Mouse (Mus musculus) granulocyte monocyte progenitor cell, adult 5-6 weeks (primary cell): Measurements from ENCODE around the gene Wwox. TPM values are rescaled to one million over a fixed set of nuclear protein-coding genes. Genes with fewer than 3 reads are reported as not detected.

Experiments
- ATAC-seq: replicated peaks from 2 replicates; pipeline ENCODE4 v1.8.0; 2016; ENCODE audit warnings: mild to moderate bottlenecking, moderate TSS enrichment, inconsistent platforms; ENCODE audit not compliant: poor library complexity, severe bottlenecking
- total RNA-seq, 2 experiments: library from RNA; stranded (forward) in 1 of 2; stranded (reverse) in 1 of 2; fragments of 200-712, 200-1000 nt in 1 of 2; fragments of >200 nt in 1 of 2; fragmentation: Nextera tagmentation in 1 of 2; gene quantifications; 2 replicates each; pipeline ENCODE4 v1.2.3; 2014 to 2017

The Wwox gene
- total RNA-seq, 2 experiments from 2014 or later, result 13.6 to 25.5 TPM

- no peak for ATAC-seq
Observed at GRCm38 (mm10) chr8:115336361-115336760, 896.9 kb downstream of the Wwox start.

DNA sequence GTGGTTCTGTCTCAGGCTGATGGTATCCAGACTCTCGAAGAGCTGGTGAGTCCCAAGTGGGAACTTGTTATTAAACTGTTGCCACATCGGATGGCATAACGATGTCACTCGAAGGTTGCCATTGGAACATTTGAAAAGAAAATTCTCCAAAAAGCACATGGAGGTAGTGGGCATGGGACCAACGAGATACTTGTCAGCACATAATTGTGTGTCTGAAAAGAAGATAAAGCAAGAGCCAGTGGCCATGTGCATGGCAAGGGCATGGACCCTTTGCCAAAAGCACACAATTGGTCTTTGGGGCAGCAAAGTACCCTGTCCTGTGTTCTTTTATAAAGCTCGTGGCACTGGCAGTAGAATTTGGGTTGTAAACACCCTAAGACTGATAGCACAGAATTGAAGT is 909.2 kb downstream of the Wwox start:
- no peak for ATAC-seq

DNA sequence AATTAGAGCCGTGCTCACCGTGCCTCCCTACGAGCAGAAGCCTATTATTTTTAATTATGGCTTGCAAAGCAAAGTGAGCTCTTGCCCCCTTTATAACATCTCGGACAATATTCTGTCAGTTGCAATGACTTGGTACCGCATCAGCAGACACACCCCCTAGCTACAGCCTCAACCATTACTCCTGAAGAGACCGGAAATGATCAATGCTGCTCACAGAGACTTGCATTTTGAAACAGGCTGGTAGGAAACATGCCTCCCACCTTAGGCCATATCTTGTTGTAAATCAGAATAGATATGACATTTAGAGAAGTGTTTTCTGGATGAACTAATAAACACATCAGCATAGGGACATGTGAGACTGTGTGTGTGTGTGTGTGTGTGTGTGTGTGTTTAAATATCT is 911.3 kb downstream of the Wwox start:
- no peak for ATAC-seq

- ATAC-seq, result no peak
Observed at GRCm38 (mm10) chr8:115357663-115358335, 918.3 kb downstream of the Wwox start.

GRCm38 (mm10) chr8:115358481-115358880 is 919.0 kb downstream of the Wwox start:
- ATAC-seq, result no peak

GRCm38 (mm10) chr8:115359701-115360100 is 920.2 kb downstream of the Wwox start:
- ATAC-seq, result no peak

- no peak for ATAC-seq
Observed at GRCm38 (mm10) chr8:115362518-115362917, 923.1 kb downstream of the Wwox start.

DNA sequence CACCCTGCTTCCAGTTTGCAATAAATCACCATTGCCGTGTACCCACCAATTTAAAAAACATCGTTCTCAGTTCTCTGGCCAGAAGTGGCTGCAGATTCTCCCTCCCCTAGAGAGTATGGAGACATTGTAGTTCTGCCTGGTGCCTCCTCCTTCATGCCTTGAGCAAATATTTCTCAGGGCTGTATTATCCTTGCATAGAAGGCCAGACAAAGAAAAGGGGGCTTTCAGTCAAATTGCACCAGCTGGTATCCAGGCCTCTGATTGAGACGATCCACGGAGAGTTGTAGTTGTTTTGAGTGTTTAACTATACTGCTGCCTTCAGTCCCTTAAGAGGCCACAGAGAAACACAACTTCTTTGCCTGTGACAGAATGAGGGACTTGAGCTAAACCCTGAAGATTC is 935.5 kb downstream of the Wwox start:
- no peak for ATAC-seq

GRCm38 (mm10) chr8:115375361-115376047 is 936.0 kb downstream of the Wwox start:
- no peak for ATAC-seq

- ATAC-seq, result no peak
Observed at GRCm38 (mm10) chr8:115377321-115377720, 937.9 kb downstream of the Wwox start.

GRCm38 (mm10) chr8:115380017-115380416 is 940.6 kb downstream of the Wwox start:
- no peak for ATAC-seq

- ATAC-seq, result no peak
Observed at GRCm38 (mm10) chr8:115390921-115391504, 951.6 kb downstream of the Wwox start.

DNA sequence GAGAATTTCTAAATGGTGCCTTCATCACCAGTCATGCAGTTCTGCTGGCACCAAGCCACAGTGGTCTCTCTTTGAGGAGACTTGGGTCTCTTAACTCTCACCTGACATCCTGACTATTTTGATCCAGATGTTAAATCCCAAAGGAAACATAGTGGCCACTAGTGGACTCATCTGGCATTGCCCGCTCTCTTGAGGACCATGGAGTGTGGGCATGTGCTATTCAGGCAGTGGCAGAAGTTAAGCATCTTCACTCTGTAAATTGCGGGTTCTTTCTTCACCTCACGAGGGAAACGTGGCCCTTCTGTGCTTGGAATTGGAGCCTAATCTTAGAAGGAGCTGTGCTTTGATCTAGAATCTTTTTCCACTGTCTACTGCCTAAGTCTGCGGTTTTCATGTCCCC is 956.4 kb downstream of the Wwox start:
- ATAC-seq, result no peak

DNA sequence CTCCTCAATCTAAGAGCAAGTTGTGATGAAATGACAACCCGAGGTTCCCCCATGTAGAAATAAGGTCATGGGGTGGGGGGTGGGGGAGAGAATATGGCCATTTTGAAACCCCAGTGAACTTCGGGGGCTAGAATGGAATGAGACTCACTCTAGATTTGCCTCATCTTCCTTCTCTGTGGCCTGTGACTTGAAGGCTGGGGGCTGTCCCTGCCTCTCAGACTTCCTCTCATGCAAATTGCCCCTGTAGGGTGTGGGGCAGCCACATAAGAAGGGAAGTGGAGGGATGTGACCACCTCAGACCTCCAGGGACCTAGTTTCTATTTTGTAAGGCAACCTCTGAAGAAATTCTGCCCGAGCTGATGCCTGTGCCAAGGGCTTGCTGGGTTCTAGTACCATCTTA is 958.5 kb downstream of the Wwox start:
- peak; percentile 98 for ATAC-seq

DNA sequence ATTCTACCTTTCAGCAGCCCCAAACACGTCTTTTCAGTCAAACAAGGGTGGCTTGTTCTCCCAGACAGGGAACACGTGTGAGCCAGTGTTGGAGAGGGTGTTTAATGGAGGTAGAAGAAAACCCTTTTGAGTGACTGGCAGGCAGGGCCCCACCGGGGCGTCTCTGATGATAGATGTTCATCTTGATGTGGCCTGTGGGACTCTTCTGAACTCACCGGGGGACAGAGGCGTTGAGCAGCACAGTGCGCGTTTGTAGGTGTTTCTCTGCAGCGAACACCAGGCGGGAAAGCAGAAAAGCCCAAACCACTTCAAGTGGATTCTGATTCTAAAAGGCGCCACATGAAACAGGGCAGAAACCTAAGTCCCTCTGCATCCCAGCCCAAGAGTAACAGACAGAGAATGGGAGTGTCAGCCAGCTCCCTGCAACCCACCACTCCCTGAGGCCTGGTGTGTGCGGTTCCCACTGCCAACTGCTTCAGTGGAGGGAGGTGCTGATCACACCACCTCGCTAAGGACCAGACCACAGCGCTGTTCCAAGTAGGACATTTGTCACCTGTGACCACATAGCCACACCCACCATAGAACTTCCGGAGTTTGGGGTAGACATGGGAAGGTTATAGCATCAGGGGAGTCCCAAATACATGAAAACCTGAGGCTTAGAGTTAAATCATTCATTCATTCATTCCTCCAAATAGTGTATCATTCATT is 960.7 kb downstream of the Wwox start:
- ATAC-seq, result no peak

Other genes starting within 250 kb of the Wwox start
- not detected in 2 replicates for gene Vat1l, start 234.0 kb upstream of the Wwox start, total RNA-seq (2014; fragmentation: Nextera tagmentation)
- not detected in 2 replicates for gene Vat1l, start 234.0 kb upstream of the Wwox start, total RNA-seq (2017)
- gene Clec3a, start 21.6 kb upstream of the Wwox start, total RNA-seq (2014; fragmentation: Nextera tagmentation), result not detected in 2 replicates
- gene Clec3a, start 21.6 kb upstream of the Wwox start, total RNA-seq (2017), result not detected in 2 replicates